Mouse (Mus musculus) T-helper 2 cell (primary cell): ENCODE data around the gene Gm13289.

Experiments
- in situ Hi-C: fragments of 300-600 bp; cut with MboI, MseI; formaldehyde crosslinking; loops from one replicate; pipeline ENCODE4 v1.15.1; 2025; ENCODE audit warnings: high pct_unique_total_duplicates

The Gm13289 gene

GRCm38 (mm10) chr4:88782335-88782734 lies 5.6 kb downstream of the Gm13289 start:
- in situ Hi-C loops, result loop anchor here (25.0 kb wide), 1 partner anchor 770 kb away; no protein-coding TSS in a partner anchor

GRCm38 (mm10) chr4:88785409-88785808 lies 8.7 kb downstream of the Gm13289 start, which contains the start of gene Gm13276:
Gm13276 (plus strand) TSS chr4:88785709.
- in situ Hi-C loops, result loop anchor here (5.0 to 25.0 kb wide), 2 partner anchors 33 to 773 kb away; partner anchors contain the start of gene Gm13271

- in situ Hi-C loops, result loop anchor here (5.0 to 25.0 kb wide), 2 partner anchors 36 to 776 kb away; partner anchors contain the start of gene Gm13271
Measured at GRCm38 (mm10) chr4:88788402-88788801, 11.7 kb downstream of the Gm13289 start, which contains the start of gene Gm13277. Gm13277 (plus strand) TSS chr4:88788632.

- in situ Hi-C loops, result loop anchor here (25.0 kb wide), 1 partner anchor 779 kb away; no protein-coding TSS in a partner anchor
Measured at GRCm38 (mm10) chr4:88791250-88791649, 14.5 kb downstream of the Gm13289 start, which contains the start of gene Gm13278. Gm13278 (plus strand) TSS chr4:88791550.

DNA sequence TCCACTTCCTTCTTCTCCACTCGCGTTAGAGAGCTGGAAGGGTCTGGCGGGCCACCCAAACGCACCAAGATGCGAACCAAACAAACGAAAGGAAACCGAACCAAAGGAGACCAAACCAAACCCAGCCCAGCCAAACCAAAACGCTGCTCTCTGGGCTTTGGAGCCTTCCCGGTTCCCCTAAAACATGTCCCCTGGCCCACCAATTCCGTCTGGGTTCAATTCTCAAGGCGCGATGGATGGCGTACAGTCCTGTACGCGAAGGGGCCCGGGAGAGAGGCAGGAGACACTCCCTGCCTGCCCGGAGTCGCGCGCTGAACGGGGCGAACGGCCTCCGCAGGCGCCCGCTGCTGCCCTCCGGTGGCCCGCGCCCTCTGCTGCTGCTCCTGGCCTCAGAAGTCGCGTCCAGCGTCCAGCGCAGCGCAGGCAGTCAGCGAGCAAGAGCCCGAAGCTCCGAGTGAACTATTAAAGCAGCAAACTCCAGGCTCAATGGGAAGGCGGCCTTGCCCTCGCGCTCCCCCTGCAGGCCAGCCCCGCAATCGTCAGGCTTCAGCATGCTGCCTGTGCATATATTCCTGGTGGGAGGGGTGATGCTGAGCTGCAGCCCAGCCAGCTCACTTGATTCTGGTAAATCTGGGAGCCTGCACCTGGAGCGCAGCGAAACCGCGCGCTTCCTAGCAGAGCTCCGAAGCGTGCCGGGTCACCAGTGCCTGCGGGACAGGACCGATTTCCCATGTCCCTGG lies 17.4 kb downstream of the Gm13289 start, which contains the start of gene Gm13275:
Gene Gm13275 (plus strand): TSS at position 552 of the 740 bp plus-strand sequence.
- in situ Hi-C loops, result loop anchor here (25.0 kb wide), 1 partner anchor 782 kb away; no protein-coding TSS in a partner anchor

GRCm38 (mm10) chr4:88797097-88797496 lies 20.4 kb downstream of the Gm13289 start, which contains the start of gene Gm13279:
Gm13279 (plus strand) TSS chr4:88797397.
- in situ Hi-C loops, result loop anchor here (25.0 kb wide), 1 partner anchor 785 kb away; no protein-coding TSS in a partner anchor

DNA sequence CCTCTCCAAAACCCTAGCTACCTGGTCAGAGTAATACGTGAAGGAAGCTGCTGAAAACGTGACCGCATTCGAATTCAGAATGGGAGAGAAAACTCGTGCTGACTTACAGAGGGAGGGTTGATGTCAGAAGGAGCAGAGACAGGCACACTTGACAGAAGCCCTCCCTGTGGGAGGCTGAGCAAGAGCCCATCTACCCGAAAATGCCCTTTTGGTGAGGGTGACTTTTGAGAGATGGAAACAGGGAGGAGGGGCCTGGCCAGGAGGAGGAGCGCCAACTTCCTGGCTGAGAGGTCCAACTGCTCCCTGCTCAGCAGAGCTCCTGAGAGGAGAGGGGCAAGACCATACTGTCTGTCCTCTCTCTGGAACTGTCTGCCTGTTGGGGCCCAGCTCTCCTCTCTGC lies 22.6 kb downstream of the Gm13289 start, which contains the start of gene Gm13285:
Gene Gm13285 (plus strand): TSS at position 301 of the 400 bp plus-strand sequence.
- in situ Hi-C loops, result loop anchor here (25.0 kb wide), 1 partner anchor 787 kb away; no protein-coding TSS in a partner anchor

GRCm38 (mm10) chr4:88802954-88803353 lies 26.2 kb downstream of the Gm13289 start, which contains the start of gene Gm13287:
Gm13287 (plus strand) TSS chr4:88803254.
- in situ Hi-C loops, result loop anchor here (10.0 kb wide), 1 partner anchor 62 kb away; no protein-coding TSS in a partner anchor

- in situ Hi-C loops, result loop anchor here (10.0 kb wide), 1 partner anchor 60 kb away; no protein-coding TSS in a partner anchor
Measured at GRCm38 (mm10) chr4:88805231-88805630, 28.5 kb downstream of the Gm13289 start, which contains the start of gene Gm13288. Gm13288 (plus strand) TSS chr4:88805531.

DNA sequence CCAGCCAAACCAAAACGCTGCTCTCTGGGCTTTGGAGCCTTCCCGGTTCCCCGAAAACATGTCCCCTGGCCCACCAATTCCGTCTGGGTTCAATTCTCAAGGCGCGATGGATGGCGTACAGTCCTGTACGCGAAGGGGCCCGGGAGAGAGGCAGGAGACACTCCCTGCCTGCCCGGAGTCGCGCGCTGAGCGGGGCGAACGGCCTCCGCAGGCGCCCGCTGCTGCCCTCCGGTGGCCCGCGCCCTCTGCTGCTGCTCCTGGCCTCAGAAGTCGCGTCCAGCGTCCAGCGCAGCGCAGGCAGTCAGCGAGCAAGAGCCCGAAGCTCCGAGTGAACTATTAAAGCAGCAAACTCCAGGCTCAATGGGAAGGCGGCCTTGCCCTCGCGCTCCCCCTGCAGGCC lies 29.0 kb downstream of the Gm13289 start:
- in situ Hi-C loops, result loop anchor here (10.0 kb wide), 1 partner anchor 59 kb away; no protein-coding TSS in a partner anchor

DNA sequence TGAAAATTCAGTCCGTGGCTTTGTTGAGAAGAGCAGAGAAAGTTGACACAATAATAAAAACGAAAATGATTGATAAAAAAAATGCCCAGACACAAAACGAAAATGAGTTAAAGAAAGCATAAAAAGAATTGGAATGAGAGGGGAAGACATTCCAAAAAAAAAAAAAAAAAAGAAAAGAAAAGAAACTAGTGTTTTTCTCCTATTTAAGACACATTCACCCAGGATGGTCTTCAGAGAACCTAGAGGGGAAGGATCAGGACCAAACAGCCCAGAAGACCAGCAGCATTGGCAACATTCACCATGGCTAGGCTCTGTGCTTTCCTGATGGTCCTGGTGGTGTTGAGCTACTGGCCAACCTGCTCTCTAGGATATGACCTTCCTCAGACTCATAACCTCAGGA lies 39.2 kb downstream of the Gm13289 start, which contains the start of gene Ifna7:
Gene Ifna7 (plus strand): TSS at position 301 of the 400 bp plus-strand sequence.
- in situ Hi-C loops, result no loop called here

GRCm38 (mm10) chr4:88819659-88820058 lies 42.9 kb downstream of the Gm13289 start, which contains the start of gene Ifna11:
Ifna11 (plus strand) TSS chr4:88819959.
- in situ Hi-C loops, result no loop called here

- in situ Hi-C loops, result no loop called here
Measured at GRCm38 (mm10) chr4:88822995-88823394, 46.3 kb downstream of the Gm13289 start.
